Mouse (Mus musculus) layer of hippocampus, postnatal 36 days (tissue): ENCODE measurements at regions not wholly inside any gene's neighbourhood (a gene's known extent, or its start where the extent isn't known, plus 50 kb on each side); places are given as distances from the start of the nearest gene placed in this dataset.

Experiments used
- DNase-seq, 2 experiments: peaks; one replicate each; pipeline ENCODE4 v3.0.0; 2022
- microRNA-seq, 2 experiments: library from miRNA; unstranded; fragments of <30 nt; microRNA quantifications; one replicate each; pipeline ENCODE4 v1.2.0; 2021

GRCm38 (mm10) chr1:83496888-83497287 is 88.9 kb upstream of the Sphkap start:
- no peak for DNase-seq

GRCm38 (mm10) chr1:83496380-83496779 is 88.4 kb upstream of the Sphkap start:
- no peak for DNase-seq

GRCm38 (mm10) chr1:83495022-83495421 is 87.0 kb upstream of the Sphkap start:
- no peak for DNase-seq

GRCm38 (mm10) chr1:83479111-83479510 is 71.1 kb upstream of the Sphkap start:
- no peak for DNase-seq

Small RNAs in the stretch of these regions (microRNA-seq; reads per million reads assigned to microRNA genes)
- gene Gm25754 = 0 reads per million in 2 experiments
